Mouse (Mus musculus) adrenal gland, postnatal 4 days (tissue): Measurements from ENCODE around the gene Slc35f4. TPM values are rescaled to one million over a fixed set of nuclear protein-coding genes. Genes with fewer than 3 reads are reported as not detected.
"Not testable (repeated sequence)": the region's sequence is repeated elsewhere in the genome, so short reads cannot be mapped to it uniquely, and the experiment has no call there.

Experiments used
- DNase-seq, 2 experiments: peaks; one replicate each; pipeline ENCODE4 v3.0.0; 2021 to 2022; ENCODE audit warnings: low spot score in 2 of 2, mixed read lengths in 2 of 2
- microRNA-seq: library from miRNA; unstranded; fragments of <30 nt; microRNA quantifications from one replicate; pipeline ENCODE4 v1.2.0, GENCODE M21; 2021
- total RNA-seq, 2 experiments: library from RNA; stranded (reverse); gene quantifications; 2 replicates each; pipeline ENCODE4 v1.2.3; 2021

Slc35f4 gene
- total RNA-seq, 2 experiments from 2014 or later, result 0.31 TPM; not detected in 1

DNA sequence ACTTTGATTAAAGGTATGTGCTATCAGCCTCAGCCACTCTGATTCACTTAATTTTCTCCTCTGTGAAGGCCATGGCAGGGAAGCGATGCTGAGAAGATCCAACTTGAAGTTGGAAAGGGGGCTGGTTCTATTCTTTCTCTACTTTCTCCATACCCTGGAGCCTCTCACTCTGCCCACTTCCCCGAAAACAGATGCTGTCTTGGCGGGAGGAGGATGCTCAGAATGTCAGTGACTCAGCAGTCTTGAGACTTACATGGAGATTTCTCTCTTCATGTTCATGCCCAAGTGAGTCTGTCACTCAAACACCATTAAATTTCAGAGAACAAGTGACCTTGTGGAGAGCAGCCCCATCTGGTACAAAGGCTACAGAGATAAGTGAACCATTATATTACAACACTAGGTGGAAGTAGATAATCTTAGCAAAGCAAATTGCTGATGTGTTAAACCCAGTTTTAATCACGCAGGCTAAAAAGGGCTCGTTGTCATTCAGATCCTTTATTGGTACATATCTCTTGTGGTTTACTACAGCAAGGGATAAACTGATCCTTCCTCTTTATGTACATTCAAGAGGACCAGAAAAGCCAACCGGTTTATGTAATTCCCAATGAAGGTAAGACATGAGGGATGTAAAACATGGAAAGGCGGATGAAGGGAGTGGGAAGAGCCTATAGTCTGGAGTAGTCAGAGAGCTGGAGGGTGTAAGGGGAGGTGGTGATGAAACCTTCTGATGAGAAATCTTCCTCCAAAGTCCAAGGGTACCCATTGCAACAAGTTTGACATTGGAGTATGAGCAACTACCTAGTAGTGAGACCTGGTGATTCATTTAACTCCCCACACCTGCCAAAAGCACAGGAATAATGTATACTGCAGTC is 241.8 kb downstream of the Slc35f4 start:
- DNase-seq, result no peak

DNA sequence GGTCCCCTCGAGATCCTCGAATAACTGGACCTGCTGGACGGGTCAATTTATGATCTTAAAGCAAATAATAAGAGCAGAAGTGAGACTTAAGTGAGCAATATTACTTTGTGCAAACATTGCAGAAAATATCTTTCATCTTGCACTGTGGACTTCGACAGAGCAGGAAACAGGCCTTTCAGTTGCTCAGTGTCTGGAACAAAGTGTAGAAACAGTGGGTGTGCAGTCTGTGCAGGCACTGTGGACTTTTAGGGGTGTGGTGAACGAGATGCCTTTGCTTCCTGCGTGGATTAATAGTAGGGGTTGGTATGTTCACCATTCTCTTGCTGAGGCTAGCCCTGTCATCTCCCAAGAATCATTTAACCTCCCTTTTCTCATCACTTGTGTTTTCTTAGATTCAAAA is 247.0 kb downstream of the Slc35f4 start:
- no peak for DNase-seq

DNA sequence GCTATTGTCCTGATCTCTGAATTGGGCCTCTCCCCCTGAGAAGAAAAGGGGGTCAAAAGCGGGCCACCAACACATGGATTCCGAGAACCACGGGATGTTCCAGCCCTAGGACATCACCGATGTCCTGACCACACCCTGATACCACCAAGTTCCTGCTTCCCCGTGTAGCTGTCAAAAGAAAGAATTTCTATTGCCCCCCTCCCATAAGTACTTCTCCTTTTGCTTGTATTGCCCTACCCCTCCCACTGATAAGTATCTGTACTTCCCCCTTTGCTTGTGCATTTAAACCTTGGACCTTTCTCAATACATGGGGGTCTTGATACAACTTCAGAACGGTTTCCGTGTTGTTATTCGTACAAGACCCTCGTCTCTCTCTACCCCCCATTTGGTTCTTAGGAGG is 247.4 kb downstream of the Slc35f4 start:
- not testable (repeated sequence) for DNase-seq

DNA sequence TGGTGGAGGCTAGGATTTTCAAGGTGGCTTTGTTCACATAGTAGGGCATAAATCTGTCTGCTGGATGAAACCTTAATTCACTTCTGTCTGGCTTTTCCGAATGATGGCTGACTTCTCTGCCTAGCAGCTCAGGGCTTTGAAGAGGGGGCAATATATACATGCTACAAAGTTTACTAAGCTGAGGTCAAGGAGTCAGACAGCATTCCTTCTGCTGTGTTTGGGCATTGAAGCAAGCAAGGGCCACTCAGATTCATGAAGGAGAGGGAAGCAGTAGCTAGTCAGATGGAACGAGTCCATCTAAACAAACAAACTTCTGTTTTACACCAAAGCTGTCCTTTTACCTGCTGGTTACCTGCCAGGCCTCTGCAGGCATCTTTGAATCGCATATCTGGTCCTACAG is 248.2 kb downstream of the Slc35f4 start:
- no peak for DNase-seq

DNA sequence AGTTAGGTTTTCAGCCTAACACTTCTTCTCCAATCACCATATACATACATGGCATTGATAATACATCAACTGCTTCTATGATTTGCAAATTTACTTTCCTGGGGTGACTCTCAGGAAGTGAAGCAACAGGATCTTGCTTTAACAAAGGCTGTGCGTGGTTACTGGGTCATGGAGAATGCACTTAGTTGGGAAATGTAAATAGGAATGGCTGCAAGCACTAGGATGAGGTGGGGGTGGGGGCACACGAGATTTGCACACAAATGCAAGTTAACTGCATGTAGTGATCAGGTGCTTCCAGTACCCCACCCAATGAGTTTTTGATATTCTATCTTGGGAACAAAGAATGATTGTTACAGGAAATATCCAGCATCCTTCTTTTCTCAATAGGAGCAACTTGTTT is 250.5 kb downstream of the Slc35f4 start:
- no peak for DNase-seq

DNA sequence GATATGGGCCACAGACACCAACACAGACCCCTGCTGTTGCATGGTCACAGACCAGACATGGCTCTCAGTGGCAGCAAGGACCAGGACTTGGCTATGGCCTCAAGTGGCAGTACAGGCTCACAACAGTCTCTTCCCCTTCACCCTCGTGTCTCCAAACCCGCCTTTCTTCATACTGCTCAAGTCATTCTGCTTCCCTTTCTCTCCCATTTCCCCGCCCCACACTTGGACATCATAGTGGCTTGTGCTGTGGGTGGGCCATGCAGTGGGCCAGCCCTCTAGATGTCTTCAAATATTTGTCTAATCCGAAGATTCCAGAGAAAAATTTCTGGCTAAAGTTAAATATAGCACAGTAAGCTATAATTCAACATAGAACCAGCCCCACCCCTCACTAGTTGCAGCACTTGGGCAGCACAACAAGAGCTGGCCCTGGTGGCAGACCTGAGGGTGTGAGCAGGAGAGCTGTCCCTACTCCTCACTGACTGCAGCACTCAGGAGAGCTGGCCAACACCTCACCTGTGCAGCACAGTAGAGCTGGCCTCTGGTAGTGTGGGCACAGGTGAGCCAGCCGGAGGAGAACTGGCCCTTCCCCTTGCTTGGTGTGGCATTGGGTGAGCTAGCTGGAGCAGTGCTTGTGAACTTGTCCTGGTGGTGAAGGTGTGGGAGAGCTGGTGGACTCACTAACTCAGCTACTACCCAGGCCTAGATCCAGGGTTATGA is 260.4 kb downstream of the Slc35f4 start:
- DNase-seq, result no peak

Small RNA genes lying within 50 kb of the gene (microRNA-seq; reads per million reads assigned to microRNA genes)
- gene Gm22949, result not detected
